Mouse (Mus musculus): ENCODE data around the gene Duox2. TPM values are rescaled to one million over a fixed set of nuclear protein-coding genes. Genes with fewer than 3 reads are reported as not detected.

Gene Duox2
- polyA plus RNA-seq, 2 experiments, result 0.08 to 0.16 TPM

GRCm38 (mm10) chr2:122311561-122311960 lies 13.3 kb upstream of the Duox2 start:
- DNase-seq (ENCODE audit: low spot score), result no peak
- H3K9me3 ChIP-seq (ENCODE audit: control insufficient read depth, low read length), result no peaks in the 10 kb centered on the region
- WGBS, result 68% methylated on average over 2 of the region's 2 CpGs
- H3K4me1 ChIP-seq (ENCODE audit: control insufficient read depth, insufficient read depth, low read length), result 0 out of 2 replicates have a peak, but pooled peaks cover 3% of the 10 kb centered on the region
- no peak overlapping the region for H3K4me2 ChIP-seq (replicated peaks; ENCODE audit: low read depth, low read length, severe bottlenecking)
- peaks cover 41% of the 10 kb centered on the region for H3K27me3 ChIP-seq (ENCODE audit: control insufficient read depth, insufficient read depth, low read length)
- no peak for ATAC-seq (ENCODE audit: low FRiP score, low read depth)
- H3K36me3 ChIP-seq (ENCODE audit: control insufficient read depth, insufficient read depth, low read length), result no peaks in the 10 kb centered on the region
- no peak for TF ChIP-seq POLR2A (IDR thresholded peaks at IDR 0.05; ENCODE audit: borderline replicate concordance, extremely low read depth, insufficient read depth, insufficient read length)
- H3K27ac ChIP-seq (replicated peaks; ENCODE audit: low read depth, low read length), result no peak overlapping the region
- no peak overlapping the region for H3K9ac ChIP-seq (ENCODE audit: low read depth, low read length, severe bottlenecking)
- H3K4me3 ChIP-seq (replicated peaks; ENCODE audit: low read length), result no peak overlapping the region

- no peak overlapping the region for H3K9ac ChIP-seq (ENCODE audit: low read depth, low read length, severe bottlenecking)
- no peak for ATAC-seq (ENCODE audit: low FRiP score, low read depth)
- no peak for DNase-seq (ENCODE audit: low spot score)
- H3K9me3 ChIP-seq (ENCODE audit: control insufficient read depth, low read length), result no peaks in the 10 kb centered on the region
- H3K4me2 ChIP-seq (replicated peaks; ENCODE audit: low read depth, low read length, severe bottlenecking), result no peak overlapping the region
- H3K36me3 ChIP-seq (ENCODE audit: control insufficient read depth, insufficient read depth, low read length), result no peaks in the 10 kb centered on the region
- 42% methylated on average over 3 of the region's 3 CpGs for WGBS
- peaks cover 49% of the 10 kb centered on the region for H3K27me3 ChIP-seq (ENCODE audit: control insufficient read depth, insufficient read depth, low read length)
- H3K27ac ChIP-seq (replicated peaks; ENCODE audit: low read depth, low read length), result no peak overlapping the region
- H3K4me3 ChIP-seq (replicated peaks; ENCODE audit: low read length), result no peak overlapping the region
- 0 out of 2 replicates have a peak, but pooled peaks cover 3% of the 10 kb centered on the region for H3K4me1 ChIP-seq (ENCODE audit: control insufficient read depth, insufficient read depth, low read length)
- TF ChIP-seq POLR2A (IDR thresholded peaks at IDR 0.05; ENCODE audit: borderline replicate concordance, extremely low read depth, insufficient read depth, insufficient read length), result no peak
Measured at GRCm38 (mm10) chr2:122309647-122310046, 11.4 kb upstream of the Duox2 start.

DNA sequence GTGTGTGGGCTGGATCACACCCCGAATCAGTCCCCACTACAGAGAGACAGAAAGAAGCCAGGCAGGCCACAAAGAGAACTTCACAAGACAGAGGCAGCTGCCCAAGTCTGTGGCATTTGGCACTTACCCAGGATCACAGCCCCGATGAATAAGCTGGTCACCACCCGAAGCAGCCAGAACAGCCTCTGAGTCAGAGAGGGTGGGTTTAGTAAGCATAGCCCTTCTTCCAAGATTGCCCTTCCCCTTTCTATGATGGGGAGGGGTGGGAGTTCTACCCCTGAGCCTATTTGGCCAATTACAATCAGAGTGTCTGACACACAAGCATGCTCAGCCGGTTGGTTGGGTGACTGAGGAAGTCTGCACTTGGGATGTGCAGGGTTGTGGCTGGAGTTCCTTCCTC lies 7.9 kb upstream of the Duox2 start:
- Histone ChIP-seq H3K4me1 (ENCODE audit: control insufficient read depth, insufficient read depth, low read length) (peaks cover 13% of the 10 kb centered on the region; the same call in 1 of the 2 replicates), H3K36me3 (ENCODE audit: control insufficient read depth, insufficient read depth, low read length) (no peaks in the 10 kb centered on the region), H3K4me3 (replicated peaks; ENCODE audit: low read length) (no peak overlapping the region), H3K9me3 (ENCODE audit: control insufficient read depth, low read length) (no peaks in the 10 kb centered on the region), H3K4me2 (replicated peaks; ENCODE audit: low read depth, low read length, severe bottlenecking) (no peak overlapping the region), H3K27ac (replicated peaks; ENCODE audit: low read depth, low read length) (no peak overlapping the region), H3K9ac (ENCODE audit: low read depth, low read length, severe bottlenecking) (no peak overlapping the region), H3K27me3 (ENCODE audit: control insufficient read depth, insufficient read depth, low read length) (peaks cover 48% of the 10 kb centered on the region)
- DNase-seq (ENCODE audit: low spot score) (no peak), ATAC-seq (ENCODE audit: low FRiP score, low read depth) (no peak)
- TF ChIP-seq POLR2A (IDR thresholded peaks at IDR 0.05; ENCODE audit: borderline replicate concordance, extremely low read depth, insufficient read depth, insufficient read length), result no peak
- 51% methylated on average over 4 of the region's 4 CpGs for WGBS

DNA sequence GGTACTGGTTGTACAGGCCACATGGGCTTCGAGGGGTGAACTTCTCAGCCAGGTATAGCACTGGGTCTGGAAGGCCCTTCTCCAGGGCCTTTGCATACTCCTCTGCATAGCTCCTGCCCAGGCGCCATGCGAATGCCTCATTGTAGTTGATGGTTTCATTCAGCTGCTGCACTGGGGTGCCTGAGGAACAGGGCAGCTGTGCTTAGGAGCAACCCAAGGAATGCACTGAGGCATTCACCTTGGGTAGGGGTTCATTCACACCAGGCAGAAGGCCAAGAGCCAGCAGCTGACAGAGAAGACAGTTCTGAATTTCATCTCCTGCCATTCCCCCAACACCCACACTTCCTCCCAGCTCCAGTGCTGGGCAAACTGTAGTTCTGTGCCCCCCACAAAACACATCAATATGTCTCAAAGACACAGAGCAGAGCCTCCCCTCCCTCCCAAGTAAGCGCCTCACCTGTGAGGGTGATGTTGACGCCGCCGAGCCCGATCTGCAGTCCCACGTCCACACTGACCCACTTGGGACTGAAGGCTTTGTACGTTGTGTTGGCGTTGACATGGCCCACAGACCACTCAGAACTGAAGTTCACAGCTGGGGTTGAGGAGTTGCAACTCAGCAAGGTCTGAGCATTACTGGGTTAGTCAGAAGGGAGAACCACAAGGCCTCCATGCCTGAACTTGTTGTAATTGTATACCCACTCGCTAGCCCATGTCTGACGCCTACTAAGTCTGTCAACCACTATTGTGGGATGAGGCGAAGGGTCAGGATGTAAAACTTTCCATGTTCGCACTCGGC lies 7.0 kb upstream of the Duox2 start:
- Histone ChIP-seq H3K9ac (ENCODE audit: low read depth, low read length, severe bottlenecking) (no peak overlapping the region), H3K9me3 (ENCODE audit: control insufficient read depth, low read length) (no peaks in the 10 kb centered on the region), H3K36me3 (ENCODE audit: control insufficient read depth, insufficient read depth, low read length) (no peaks in the 10 kb centered on the region), H3K27ac (replicated peaks; ENCODE audit: low read depth, low read length) (no peak overlapping the region), H3K4me1 (ENCODE audit: control insufficient read depth, insufficient read depth, low read length) (peaks cover 17% of the 10 kb centered on the region), H3K4me3 (replicated peaks; ENCODE audit: low read length) (no peak overlapping the region), H3K4me2 (replicated peaks; ENCODE audit: low read depth, low read length, severe bottlenecking) (no peak overlapping the region), H3K27me3 (ENCODE audit: control insufficient read depth, insufficient read depth, low read length) (peaks cover 57% of the 10 kb centered on the region)
- DNase-seq (ENCODE audit: low spot score) (no peak), ATAC-seq (ENCODE audit: low FRiP score, low read depth) (no peak)
- no peak for TF ChIP-seq POLR2A (IDR thresholded peaks at IDR 0.05; ENCODE audit: borderline replicate concordance, extremely low read depth, insufficient read depth, insufficient read length)
- WGBS, result 79% methylated on average over 16 of the region's 16 CpGs

DNA sequence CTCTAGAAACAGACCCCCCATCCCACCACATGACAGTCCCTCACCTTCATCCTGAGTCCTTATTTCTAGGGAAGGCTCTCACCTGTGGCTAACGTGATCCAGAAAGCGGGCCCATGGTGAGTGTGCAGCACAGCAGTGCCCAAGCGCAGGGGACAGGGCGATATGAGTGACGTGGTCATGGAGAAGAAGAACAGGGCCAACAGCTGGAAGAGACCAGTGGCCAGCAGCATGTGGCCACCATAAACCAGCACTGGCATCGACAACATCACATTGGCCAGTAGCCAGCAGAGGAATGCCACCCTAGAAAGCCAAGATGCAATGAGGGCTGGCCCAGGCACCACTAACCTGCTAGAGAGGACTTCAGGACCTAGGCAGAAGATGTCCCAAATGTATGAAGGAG lies 6.3 kb upstream of the Duox2 start:
- WGBS, result 90% methylated on average over 6 of the region's 6 CpGs
- TF ChIP-seq POLR2A (IDR thresholded peaks at IDR 0.05; ENCODE audit: borderline replicate concordance, extremely low read depth, insufficient read depth, insufficient read length), result no peak
- H3K27ac ChIP-seq (replicated peaks; ENCODE audit: low read depth, low read length), result no peak overlapping the region
- H3K4me3 ChIP-seq (replicated peaks; ENCODE audit: low read length), result no peak overlapping the region
- no peaks in the 10 kb centered on the region for H3K36me3 ChIP-seq (ENCODE audit: control insufficient read depth, insufficient read depth, low read length)
- no peaks in the 10 kb centered on the region for H3K9me3 ChIP-seq (ENCODE audit: control insufficient read depth, low read length)
- no peak overlapping the region for H3K9ac ChIP-seq (ENCODE audit: low read depth, low read length, severe bottlenecking)
- DNase-seq (ENCODE audit: low spot score), result no peak
- H3K4me2 ChIP-seq (replicated peaks; ENCODE audit: low read depth, low read length, severe bottlenecking), result no peak overlapping the region
- H3K4me1 ChIP-seq (ENCODE audit: control insufficient read depth, insufficient read depth, low read length), result peaks cover 17% of the 10 kb centered on the region
- ATAC-seq (ENCODE audit: low FRiP score, low read depth), result no peak
- H3K27me3 ChIP-seq (ENCODE audit: control insufficient read depth, insufficient read depth, low read length), result peaks cover 63% of the 10 kb centered on the region
